Mouse (Mus musculus) heart, embryonic 13.5 days (tissue): Measurements from ENCODE around the gene Sfswap. TPM values are rescaled to one million over a fixed set of nuclear protein-coding genes. Genes with fewer than 3 reads are reported as not detected.
"Not testable (repeated sequence)": the region's sequence is repeated elsewhere in the genome, so short reads cannot be mapped to it uniquely, and the experiment has no call there.

Source experiments
- ATAC-seq: fragments of 200-750 bp; cut with Nextera tagmentation; 2 replicates; pipeline ENCODE4 v1.8.0; 2017; ENCODE audit warnings: moderate TSS enrichment; ENCODE audit not compliant: insufficient number of reproducible peaks, low FRiP score, low TSS enrichment; ENCODE audit errors: extremely low read depth
- H3K27ac ChIP-seq: fragments of 300-500 bp; sonication (generic); replicated peaks from 2 replicates; pipeline ENCODE4 v1.5.1; 2015; ENCODE audit warnings: moderate library complexity, mild to moderate bottlenecking, inconsistent platforms
- H3K27me3 ChIP-seq: fragments of 300-500 bp; sonication (generic); replicated peaks from 2 replicates; pipeline ENCODE4 v1.6.1; 2015; ENCODE audit warnings: mild to moderate bottlenecking, inconsistent platforms
- H3K36me3 ChIP-seq: fragments of 300-500 bp; sonication (generic); 2 replicates; pipeline ENCODE4 v1.6.1; 2015; ENCODE audit warnings: mild to moderate bottlenecking, inconsistent platforms
- H3K4me1 ChIP-seq: fragments of 300-500 bp; sonication (generic); 2 replicates; pipeline ENCODE4 v1.6.1; 2015; ENCODE audit warnings: inconsistent platforms
- H3K4me2 ChIP-seq: fragments of 300-500 bp; sonication (generic); 2 replicates; pipeline ENCODE4 v1.6.1; 2015; ENCODE audit warnings: inconsistent platforms, mild to moderate bottlenecking, moderate library complexity
- H3K4me3 ChIP-seq: fragments of 300-500 bp; sonication (generic); 2 replicates; pipeline ENCODE4 v1.5.1; 2015; ENCODE audit warnings: moderate library complexity, mild to moderate bottlenecking, inconsistent platforms
- H3K9ac ChIP-seq: fragments of 300-500 bp; sonication (generic); 2 replicates; pipeline ENCODE4 v1.6.1; 2015; ENCODE audit warnings: inconsistent platforms, mild to moderate bottlenecking, moderate library complexity
- H3K9me3 ChIP-seq: fragments of 300-500 bp; sonication (generic); 2 replicates; pipeline ENCODE4 v1.6.1; 2016; ENCODE audit warnings: inconsistent platforms
- WGBS: fragments of 180-500 bp; shearing (Covaris S2); methylation state at CpG from one replicate; pipeline ENCODE4 v1.1.7; 2015; ENCODE audit warnings: mixed read lengths; 5-methylcytosine and 5-hydroxymethylcytosine counted together
- polyA plus RNA-seq: library from polyadenylated mRNA; unstranded; fragments of >200 nt; fragmentation: Nextera tagmentation; extraction: Ambion mirVana; gene quantifications from 2 replicates; pipeline ENCODE4 v1.2.1, GENCODE M21; 2015

The Sfswap gene
- polyA plus RNA-seq, 1 experiment from 2014 or later, result 21.2 TPM

GRCm38 (mm10) chr5:129586016-129586415 is 85.0 kb downstream of the Sfswap start:
- 0% methylated on average over 15 of the region's 17 CpGs for WGBS
- Histone ChIP-seq H3K36me3 (no peaks in the 10 kb centered on the region), H3K4me3 (peak overlapping the region; percentile 77), H3K4me1 (peaks cover 27% of the 10 kb centered on the region), H3K9ac (peak overlapping the region; percentile 84), H3K9me3 (no peaks in the 10 kb centered on the region), H3K4me2 (peak overlapping the region; percentile 100), H3K27me3 (peaks cover 95% of the 10 kb centered on the region), H3K27ac (no peak overlapping the region)
- no peak for ATAC-seq

- peaks cover 95% of the 10 kb centered on the region for H3K27me3 ChIP-seq
- H3K9me3 ChIP-seq, result no peaks in the 10 kb centered on the region
- peak overlapping the region; percentile 100 for H3K4me2 ChIP-seq
- ATAC-seq, result no peak
- H3K36me3 ChIP-seq, result no peaks in the 10 kb centered on the region
- WGBS, result 63% methylated on average over 13 of the region's 13 CpGs
- no peak overlapping the region for H3K27ac ChIP-seq
- H3K4me1 ChIP-seq, result peaks cover 27% of the 10 kb centered on the region
- H3K4me3 ChIP-seq, result peak overlapping the region; percentile 77
- no peak overlapping the region for H3K9ac ChIP-seq
Measured at GRCm38 (mm10) chr5:129586471-129586870, 85.5 kb downstream of the Sfswap start.

- Histone ChIP-seq H3K27me3 (peaks cover 61% of the 10 kb centered on the region), H3K9ac (no peak overlapping the region), H3K36me3 (no peaks in the 10 kb centered on the region), H3K4me1 (peaks cover 6% of the 10 kb centered on the region), H3K4me2 (no peak overlapping the region), H3K9me3 (no peaks in the 10 kb centered on the region), H3K27ac (no peak overlapping the region), H3K4me3 (no peak overlapping the region)
- 18% methylated on average over 11 of the region's 11 CpGs for WGBS
- ATAC-seq, result no peak
Measured at GRCm38 (mm10) chr5:129590915-129591314, 89.9 kb downstream of the Sfswap start.

- 28% methylated on average over 19 of the region's 19 CpGs for WGBS
- ATAC-seq, result no peak
Measured at GRCm38 (mm10) chr5:129594116-129595114, 93.4 kb downstream of the Sfswap start.

GRCm38 (mm10) chr5:129602071-129602487 is 101.1 kb downstream of the Sfswap start:
- Histone ChIP-seq H3K4me1 (no peaks in the 10 kb centered on the region), H3K27me3 (0 out of 2 replicates have a peak, but pooled peaks cover 3% of the 10 kb centered on the region), H3K4me2 (no peak overlapping the region), H3K27ac (no peak overlapping the region), H3K9me3 (no peaks in the 10 kb centered on the region), H3K9ac (no peak overlapping the region), H3K4me3 (no peak overlapping the region), H3K36me3 (no peaks in the 10 kb centered on the region)
- 32% methylated on average over 16 of the region's 16 CpGs for WGBS
- ATAC-seq, result no peak

More at GRCm38 (mm10) chr5:129594116-129595114, 93.4 kb downstream of the Sfswap start:
- H3K4me2 ChIP-seq, result no peak overlapping the region
- H3K4me1 ChIP-seq, result no peaks in the 10 kb centered on the region
- no peak overlapping the region for H3K4me3 ChIP-seq
- H3K27ac ChIP-seq, result no peak overlapping the region
- H3K9ac ChIP-seq, result no peak overlapping the region
- H3K27me3 ChIP-seq, result peaks cover 26% of the 10 kb centered on the region
- H3K36me3 ChIP-seq, result no peaks in the 10 kb centered on the region
- H3K9me3 ChIP-seq, result no peaks in the 10 kb centered on the region

- no peak for ATAC-seq
- Histone ChIP-seq H3K36me3 (no peaks in the 10 kb centered on the region), H3K4me2 (no peak overlapping the region), H3K27ac (no peak overlapping the region), H3K27me3 (0 out of 2 replicates have a peak, but pooled peaks cover 3% of the 10 kb centered on the region), H3K9ac (no peak overlapping the region), H3K4me1 (no peaks in the 10 kb centered on the region), H3K4me3 (no peak overlapping the region), H3K9me3 (no peaks in the 10 kb centered on the region)
- 79% methylated on average over 8 of the region's 8 CpGs for WGBS
Measured at GRCm38 (mm10) chr5:129607476-129607875, 106.5 kb downstream of the Sfswap start.

GRCm38 (mm10) chr5:129611060-129611459 is 110.0 kb downstream of the Sfswap start:
- ATAC-seq, result no peak
- Histone ChIP-seq H3K36me3 (no peaks in the 10 kb centered on the region), H3K27ac (no peak overlapping the region), H3K9me3 (no peaks in the 10 kb centered on the region), H3K4me2 (no peak overlapping the region), H3K4me1 (no peaks in the 10 kb centered on the region), H3K27me3 (0 out of 2 replicates have a peak, but pooled peaks cover 3% of the 10 kb centered on the region), H3K9ac (no peak overlapping the region), H3K4me3 (no peak overlapping the region)
- 6% methylated on average over 1 of the region's 1 CpGs for WGBS

- not testable (repeated sequence) for H3K27me3 ChIP-seq, H3K9ac ChIP-seq, H3K4me2 ChIP-seq, H3K9me3 ChIP-seq, H3K36me3 ChIP-seq, ATAC-seq, H3K27ac ChIP-seq, H3K4me3 ChIP-seq, H3K4me1 ChIP-seq
- 48% methylated on average over 9 of the region's 9 CpGs for WGBS
Measured at GRCm38 (mm10) chr5:129620600-129620999, 119.6 kb downstream of the Sfswap start.

Other genes starting within 250 kb of the Sfswap start
- 0.80 and 0.87 TPM in 2 replicates for gene Mmp17, start 82.9 kb downstream of the Sfswap start, polyA plus RNA-seq
- 4.2 and 4.3 TPM in 2 replicates for gene Zfp11, start 168.9 kb downstream of the Sfswap start, polyA plus RNA-seq
- not detected in 2 replicates for gene Sept14, start 207.3 kb downstream of the Sfswap start, polyA plus RNA-seq
- gene Mrps17, start 214.3 kb downstream of the Sfswap start, polyA plus RNA-seq, result 151 and 163 TPM in 2 replicates
- gene Nipsnap2, start 223.8 kb downstream of the Sfswap start, polyA plus RNA-seq, result 269 and 291 TPM in 2 replicates